10 mouse cellular contexts compared by ENCODE assay signal in genomic region chr19:5089324-5089723, GRCm38 (mm10). TPM values are rescaled to one million over a fixed set of nuclear protein-coding genes. Genes with fewer than 3 reads are reported as not detected.
DNase-seq lines count a peak whose midpoint lies in the region; ATAC-seq and TF ChIP-seq lines count a peak whose summit lies in the region.
"Had no signal": no experiment of that assay in that cellular context is flagged by ENCODE, and none has a peak within 500 bp of the region (broad histone marks: within the 10 kb centered on the region; RNA-seq: fewer than 3 reads in every experiment).

No protein-coding gene starts in this region.

- peak overlapping the region; percentile 87 for H3K9ac ChIP-seq in hindbrain, embryonic 15.5 days
- H3K9ac ChIP-seq in midbrain, embryonic 15.5 days, result peak overlapping the region; percentile 54

- peaks cover 13% of the 10 kb centered on the region for H3K4me1 ChIP-seq in kidney, adult 2 months (ENCODE audit: control insufficient read depth, insufficient read depth, low read length)
- no peaks in the 10 kb centered on the region for H3K4me1 ChIP-seq in cortical plate, adult 2 months (ENCODE audit: control insufficient read depth, insufficient read depth, low read length)
- peaks cover 40% of the 10 kb centered on the region for H3K4me1 ChIP-seq in hindbrain, embryonic 15.5 days (replicated peaks)
- H3K4me1 ChIP-seq in midbrain, embryonic 15.5 days, result peaks cover 51% of the 10 kb centered on the region

- no peaks in the 10 kb centered on the region for H3K9me3 ChIP-seq in hindbrain, embryonic 15.5 days
- H3K9me3 ChIP-seq in midbrain, embryonic 15.5 days, result no peaks in the 10 kb centered on the region

- TF ChIP-seq CTCF in kidney, adult 2 months (conservative IDR thresholded peaks at IDR 0.05; ENCODE audit: insufficient read depth, insufficient read length, low read depth, low read length), result no peak
- no peak for TF ChIP-seq CTCF in cortical plate, adult 2 months (IDR thresholded peaks at IDR 0.05; ENCODE audit: extremely low read depth, insufficient read depth, low read length)

- DNase-seq in kidney, adult 2 months, result no peak
- DNase-seq in kidney, adult 9 months, result no peak
- no peak for DNase-seq in gastrocnemius, postnatal 25 days
- DNase-seq in gastrocnemius, postnatal 4 days (ENCODE audit: low spot score in 2 of 2), result no peak
- DNase-seq in left cerebral cortex, adult 8-10 months (ENCODE audit: low spot score in 2 of 2), result no peak
- DNase-seq: right cerebral cortex, postnatal 4 days had no signal

- peak overlapping the region; percentile 84; the same call in 1 of the 2 replicates for H3K4me3 ChIP-seq in kidney, adult 2 months (ENCODE audit: insufficient read depth, low read depth, low read length)
- peak overlapping the region; percentile 87; the same call in 1 of the 2 replicates for H3K4me3 ChIP-seq in cortical plate, adult 2 months (ENCODE audit: insufficient read depth, low read length)
- H3K4me3 ChIP-seq in hindbrain, embryonic 15.5 days, result peak overlapping the region; percentile 87
- H3K4me3 ChIP-seq in midbrain, embryonic 15.5 days, result peak overlapping the region; percentile 71

- H3K27ac ChIP-seq in kidney, adult 2 months (ENCODE audit: insufficient read depth, low read depth, low read length), result no peak overlapping the region
- H3K27ac ChIP-seq in cortical plate, adult 2 months (ENCODE audit: insufficient read depth, low read length), result no peak overlapping the region
- no peak overlapping the region for H3K27ac ChIP-seq in hindbrain, embryonic 15.5 days (replicated peaks)
- no peak overlapping the region for H3K27ac ChIP-seq in midbrain, embryonic 15.5 days

- H3K27me3 ChIP-seq in kidney, adult 2 months (replicated peaks; ENCODE audit: control insufficient read depth, insufficient read depth, low read length), result no peaks in the 10 kb centered on the region
- H3K27me3 ChIP-seq in hindbrain, embryonic 15.5 days, result peaks cover 11% of the 10 kb centered on the region
- H3K27me3 ChIP-seq in midbrain, embryonic 15.5 days (replicated peaks), result peaks cover 18% of the 10 kb centered on the region

- H3K36me3 ChIP-seq in kidney, adult 2 months (ENCODE audit: control insufficient read depth, insufficient read depth, low read length), result no peaks in the 10 kb centered on the region
- peaks cover 30% of the 10 kb centered on the region for H3K36me3 ChIP-seq in hindbrain, embryonic 15.5 days
- peaks cover 14% of the 10 kb centered on the region for H3K36me3 ChIP-seq in midbrain, embryonic 15.5 days (replicated peaks)

- peak overlapping the region; percentile 89 for H3K4me2 ChIP-seq in hindbrain, embryonic 15.5 days
- peak overlapping the region; percentile 65 for H3K4me2 ChIP-seq in midbrain, embryonic 15.5 days

- no peak for ATAC-seq in hindbrain, embryonic 15.5 days (ENCODE audit: low FRiP score, low read depth)
- no peak for ATAC-seq in midbrain, embryonic 15.5 days (replicated peaks)

- WGBS in kidney, adult 2 months, result 87% methylated on average over 4 of the region's 4 CpGs
- WGBS in hindbrain, embryonic 15.5 days, result 92% methylated on average over 4 of the region's 4 CpGs
- WGBS in midbrain, embryonic 15.5 days, result 87% methylated on average over 4 of the region's 4 CpGs

- no peak for TF ChIP-seq POLR2A in kidney, adult 2 months (IDR thresholded peaks at IDR 0.05; ENCODE audit: low read depth, low read length)
- TF ChIP-seq POLR2A in cortical plate, adult 2 months (IDR thresholded peaks at IDR 0.05; ENCODE audit: extremely low read depth, insufficient read depth, low read length), result no peak

RNA-seq across cellular contexts. Expression of gene Yif1a, which starts 1.0 kb away (rescaled TPM):
- 258 and 297 TPM in 2 replicates for polyA plus RNA-seq in kidney, adult 2 months (2012; rRNA removed)
- 54.7 and 56.2 TPM in 2 replicates for polyA plus RNA-seq in cortical plate, adult 2 months (2012; rRNA removed)
- polyA plus RNA-seq in hindbrain, embryonic 15.5 days (2015; fragmentation: Nextera tagmentation; extraction: Ambion mirVana), result 55.8 and 64.0 TPM in 2 replicates
- 43.4 and 55.8 TPM in 2 replicates for polyA plus RNA-seq in midbrain, embryonic 15.5 days (2015; fragmentation: Nextera tagmentation; extraction: Ambion mirVana)
- total RNA-seq in gastrocnemius, postnatal 25 days (2021), result 10 to 100 TPM; 38.1 to 47.5 TPM
- 10 to 100 TPM; 57.9 to 59.6 TPM for total RNA-seq in gastrocnemius, postnatal 4 days (2021)
- 10 to 100 TPM; 25.3 to 31.3 (median 28.6) TPM for total RNA-seq in left cerebral cortex, adult 8-10 months (2022)

RNA-seq across cellular contexts. Expression of gene Tmem151a, which starts 4.0 kb away (rescaled TPM):
- 4.9 and 5.6 TPM in 2 replicates for polyA plus RNA-seq in kidney, adult 2 months (2012; rRNA removed)
- 145 and 146 TPM in 2 replicates for polyA plus RNA-seq in cortical plate, adult 2 months (2012; rRNA removed)
- polyA plus RNA-seq in hindbrain, embryonic 15.5 days (2015; fragmentation: Nextera tagmentation; extraction: Ambion mirVana), result 28.3 and 34.0 TPM in 2 replicates
- polyA plus RNA-seq in midbrain, embryonic 15.5 days (2015; fragmentation: Nextera tagmentation; extraction: Ambion mirVana), result 20.3 and 21.2 TPM in 2 replicates
- not detected for total RNA-seq in gastrocnemius, postnatal 25 days (2021)
- under 1 TPM; 0.29 to 0.34 TPM for total RNA-seq in gastrocnemius, postnatal 4 days (2021)
- total RNA-seq in left cerebral cortex, adult 8-10 months (2022), result 100 to 1,000 TPM; 135 to 156 (median 139) TPM
- total RNA-seq: hematopoietic stem cell, adult 5-6 weeks had no signal

RNA-seq across cellular contexts. Expression of gene Cnih2, which starts 9.0 kb away (rescaled TPM):
- polyA plus RNA-seq in kidney, adult 2 months (2012; rRNA removed), result 0.36 and 0.37 TPM in 2 replicates
- polyA plus RNA-seq in cortical plate, adult 2 months (2012; rRNA removed), result 399 and 461 TPM in 2 replicates
- 364 and 435 TPM in 2 replicates for polyA plus RNA-seq in hindbrain, embryonic 15.5 days (2015; fragmentation: Nextera tagmentation; extraction: Ambion mirVana)
- 480 and 492 TPM in 2 replicates for polyA plus RNA-seq in midbrain, embryonic 15.5 days (2015; fragmentation: Nextera tagmentation; extraction: Ambion mirVana)
- not detected for total RNA-seq in gastrocnemius, postnatal 25 days (2021)
- 1 to 10 TPM; 1.3 to 1.9 TPM for total RNA-seq in gastrocnemius, postnatal 4 days (2021)
- 100 to 1,000 TPM; 172 to 193 (median 184) TPM for total RNA-seq in left cerebral cortex, adult 8-10 months (2022)

RNA-seq across cellular contexts. Expression of gene Rab1b, which starts 17.5 kb away (rescaled TPM):
- 246 and 280 TPM in 2 replicates for polyA plus RNA-seq in kidney, adult 2 months (2012; rRNA removed)
- 197 and 202 TPM in 2 replicates for polyA plus RNA-seq in cortical plate, adult 2 months (2012; rRNA removed)
- polyA plus RNA-seq in hindbrain, embryonic 15.5 days (2015; fragmentation: Nextera tagmentation; extraction: Ambion mirVana), result 210 and 222 TPM in 2 replicates
- 216 and 233 TPM in 2 replicates for polyA plus RNA-seq in midbrain, embryonic 15.5 days (2015; fragmentation: Nextera tagmentation; extraction: Ambion mirVana)
- total RNA-seq in gastrocnemius, postnatal 25 days (2021), result 100 to 1,000 TPM; 113 to 127 TPM
- 100 to 1,000 TPM; 136 to 144 TPM for total RNA-seq in gastrocnemius, postnatal 4 days (2021)
- 100 to 1,000 TPM; 146 to 171 (median 156) TPM for total RNA-seq in left cerebral cortex, adult 8-10 months (2022)

RNA-seq across cellular contexts. Expression of gene Cd248, which starts 21.4 kb away (rescaled TPM):
- 10.7 and 10.8 TPM in 2 replicates for polyA plus RNA-seq in kidney, adult 2 months (2012; rRNA removed)
- 5.8 and 6.3 TPM in 2 replicates for polyA plus RNA-seq in cortical plate, adult 2 months (2012; rRNA removed)
- polyA plus RNA-seq in hindbrain, embryonic 15.5 days (2015; fragmentation: Nextera tagmentation; extraction: Ambion mirVana), result 19.8 and 22.0 TPM in 2 replicates
- polyA plus RNA-seq in midbrain, embryonic 15.5 days (2015; fragmentation: Nextera tagmentation; extraction: Ambion mirVana), result 19.7 and 24.2 TPM in 2 replicates
- total RNA-seq in gastrocnemius, postnatal 25 days (2021), result 10 to 100 TPM; 13.8 to 23.3 TPM
- total RNA-seq in gastrocnemius, postnatal 4 days (2021), result 100 to 1,000 TPM; 108 to 113 TPM
- 1 to 10 TPM; 5.3 to 6.6 (median 6.1) TPM for total RNA-seq in left cerebral cortex, adult 8-10 months (2022)

Comparison
In these comparisons a context has a peak if more than half of its experiments do, and no peak if none do; other contexts are left out.
1. RNA of gene Cnih2, which starts 9.0 kb away (polyA plus RNA-seq): 480 to 492 TPM in midbrain, embryonic 15.5 days, 364 to 435 TPM in hindbrain, embryonic 15.5 days and 399 to 461 TPM in cortical plate, adult 2 months; 0.36 to 0.37 TPM in kidney, adult 2 months; every median in the first group is over 100 times any median in the second.
2. Peak in every context shown above with its lines, with median percentiles within 50 percentile points of each other: H3K4me3 ChIP-seq.